Mouse (Mus musculus): ENCODE data around the gene Nkx1-1.

Gene Nkx1-1

DNA sequence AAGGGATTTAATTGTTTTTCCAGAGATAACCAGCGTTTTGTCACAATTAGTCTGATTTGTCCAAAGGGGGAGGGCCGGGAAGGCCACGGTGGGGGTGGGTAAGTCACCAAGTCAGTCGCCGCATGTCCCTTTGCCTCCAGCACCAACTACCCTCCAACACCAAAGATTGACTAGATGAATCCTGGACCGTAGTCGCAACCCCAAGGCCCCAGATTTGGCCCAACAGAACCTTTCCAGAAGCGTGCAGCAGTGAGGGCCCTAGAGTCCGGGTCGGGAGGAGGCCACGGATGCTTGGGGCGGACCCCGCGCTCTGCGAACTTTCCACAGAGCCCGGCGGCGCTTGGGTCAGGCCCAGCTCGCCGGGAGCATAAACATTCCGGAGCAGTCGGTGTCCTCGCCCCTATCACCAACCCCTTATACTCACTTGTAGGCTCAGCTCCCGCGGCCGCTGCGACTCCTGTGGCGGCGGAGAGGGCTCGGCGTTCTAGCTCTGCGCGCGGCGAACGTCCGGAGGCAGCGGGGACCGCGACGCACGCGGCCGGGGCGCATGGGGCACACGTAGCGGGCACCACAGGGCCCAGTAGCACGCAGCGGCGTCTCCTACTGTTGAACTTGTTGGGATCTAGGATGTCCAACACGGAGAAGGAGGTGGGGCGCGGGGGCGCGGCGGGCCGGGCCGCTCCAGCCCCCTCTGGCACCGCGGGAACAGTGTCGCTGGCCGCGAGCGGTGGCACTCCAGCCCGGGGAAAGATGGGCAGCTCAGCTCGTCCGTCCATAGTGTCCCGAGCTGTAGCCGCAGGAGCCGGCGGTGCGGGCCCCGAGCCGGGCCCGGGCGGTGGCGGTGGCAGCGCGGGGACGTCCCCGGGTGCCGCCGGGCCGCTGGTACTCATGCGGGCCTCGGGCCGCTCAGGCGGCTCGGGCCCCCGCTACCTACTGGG is at the start of gene Nkx1-1:
TSS of gene Nkx1-1 (minus strand) at position 776 of the 938 bp plus-strand sequence.
- peak; percentile 29 for DNase-seq

DNA sequence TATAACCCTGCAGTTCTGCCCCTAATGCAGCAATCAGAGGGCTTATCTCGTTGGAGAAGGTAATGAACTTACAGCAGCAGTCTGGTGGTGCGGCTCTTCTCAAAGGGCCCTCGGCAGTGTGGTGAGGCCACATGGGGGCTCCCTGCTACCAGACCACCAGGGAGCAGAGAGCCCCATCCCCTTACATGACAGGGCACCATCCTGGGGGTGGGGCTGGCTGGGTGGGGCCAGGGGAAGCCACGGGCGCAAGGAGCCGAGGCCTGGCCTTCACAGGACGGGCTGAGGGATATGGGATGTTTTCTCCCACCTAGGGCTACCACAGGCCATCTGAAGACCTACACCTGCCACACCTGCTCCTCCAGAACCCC is 47.5 kb upstream of the Nkx1-1 start:
- no peak for DNase-seq

DNA sequence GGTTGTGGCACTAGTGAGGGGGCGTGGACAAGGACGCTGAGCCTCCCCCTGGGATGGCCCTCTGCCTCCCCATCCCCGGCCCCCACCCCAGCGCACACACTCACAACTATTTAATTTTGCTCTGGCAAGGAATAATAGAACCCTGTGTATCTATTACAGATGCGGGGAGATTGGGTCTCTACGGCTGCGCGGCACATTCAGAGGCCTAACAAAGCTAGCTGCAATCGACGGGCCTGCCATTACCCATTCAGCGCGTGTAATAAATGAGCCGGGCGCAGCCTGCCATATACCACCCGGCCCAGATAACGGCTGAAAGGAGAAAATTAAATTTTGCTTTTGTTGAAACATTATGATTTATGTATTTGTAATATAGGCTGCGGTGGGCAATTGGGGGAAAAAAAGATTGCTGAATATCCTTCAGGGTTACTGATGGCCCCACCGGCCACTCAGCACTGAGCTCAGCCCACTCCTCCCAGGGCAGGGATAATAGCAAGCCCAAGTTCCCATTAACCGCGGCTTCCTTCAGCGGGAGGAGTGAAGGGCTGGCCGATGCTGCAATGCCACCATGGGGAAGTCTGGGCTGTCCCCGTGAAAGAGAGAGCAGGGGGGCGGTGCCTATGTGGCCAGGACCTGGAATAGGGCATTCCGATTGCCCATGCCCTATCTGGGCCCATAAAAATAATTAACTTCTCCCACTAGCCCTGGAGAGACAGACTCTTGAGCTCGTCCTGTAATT is 47.0 kb upstream of the Nkx1-1 start:
- DNase-seq = no peak

DNA sequence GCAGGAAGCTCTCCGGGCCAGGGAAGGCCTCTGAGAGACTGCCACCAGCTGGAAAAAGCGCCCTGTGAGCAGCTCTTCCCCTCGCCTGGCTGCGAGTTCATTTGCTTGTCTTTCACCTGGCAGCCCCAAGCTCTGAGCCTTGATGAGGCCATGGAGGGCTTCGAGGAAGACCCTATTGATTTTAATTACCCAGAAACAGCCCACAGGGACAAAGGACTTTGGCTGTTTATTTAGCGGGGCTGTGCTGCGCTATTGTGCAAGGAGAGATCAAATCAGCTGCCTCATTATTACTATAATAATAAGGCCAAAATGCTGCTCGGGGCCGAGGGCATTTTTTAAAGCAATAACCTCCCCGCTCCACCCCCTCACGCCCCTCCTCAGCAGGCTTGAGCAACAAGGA is 31.7 kb upstream of the Nkx1-1 start:
- no peak for DNase-seq

DNA sequence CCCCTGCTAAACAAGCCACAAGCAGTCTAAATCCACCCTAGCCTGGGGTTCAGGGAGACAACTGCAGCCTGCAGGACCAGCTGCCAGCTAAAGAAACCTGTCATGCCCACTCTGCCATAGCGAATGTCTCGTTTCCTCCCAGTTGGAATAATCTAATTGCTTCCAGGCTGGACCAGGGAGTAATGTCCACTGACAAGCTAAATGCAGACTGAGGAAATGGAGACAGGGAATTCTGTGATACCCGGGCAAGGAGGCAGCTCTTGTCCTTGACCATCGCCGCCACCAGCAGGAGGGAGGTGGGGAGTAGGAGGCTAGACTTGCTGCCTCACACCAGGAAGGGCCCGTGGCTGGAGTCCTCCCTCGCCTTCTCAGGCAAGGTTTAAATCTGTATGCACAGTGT is 30.6 kb upstream of the Nkx1-1 start:
- DNase-seq = no peak

DNA sequence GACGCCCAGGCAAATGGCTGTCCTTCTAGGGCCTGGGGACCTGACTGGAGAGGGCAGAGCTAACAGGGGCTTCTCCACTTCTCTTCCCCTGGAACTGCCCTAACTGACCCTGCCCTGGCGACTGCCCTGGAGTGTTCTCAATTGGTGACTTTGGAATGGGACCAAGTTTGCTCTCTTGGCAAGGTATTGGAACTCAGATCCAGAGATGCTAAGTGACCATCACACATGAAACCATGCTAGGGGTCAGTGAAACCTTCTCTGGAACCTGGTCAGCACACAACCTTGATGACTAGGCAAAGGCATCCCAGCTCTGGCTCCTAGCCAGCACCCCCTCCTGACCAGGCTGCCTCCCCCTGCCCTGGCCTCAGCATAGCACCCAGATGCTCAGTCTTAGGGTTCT is 25.3 kb upstream of the Nkx1-1 start:
- no peak for DNase-seq

DNA sequence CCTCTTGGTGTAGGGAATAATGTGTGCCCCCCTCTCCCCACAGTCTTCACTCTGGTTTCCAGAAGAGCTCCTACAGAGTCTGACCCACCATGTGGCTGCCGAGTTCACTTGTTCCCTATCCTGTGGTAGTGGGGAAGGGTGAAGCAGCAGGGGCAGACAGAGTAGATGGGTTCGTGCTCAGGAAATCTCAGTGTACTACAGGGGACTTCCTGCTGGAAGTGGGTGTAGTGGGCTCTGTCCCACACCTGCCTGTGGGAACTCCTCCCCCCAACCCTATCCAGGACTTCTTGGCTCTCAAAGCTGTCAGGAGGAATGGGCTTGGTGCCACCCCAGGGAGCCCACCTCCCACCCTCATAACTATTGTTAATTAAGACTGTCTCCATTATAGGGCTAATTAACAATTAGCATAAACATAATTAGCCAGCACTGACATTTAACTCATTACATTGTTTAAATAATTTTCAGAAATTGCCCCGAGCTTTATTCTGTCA is 24.4 kb upstream of the Nkx1-1 start:
- no peak for DNase-seq

DNA sequence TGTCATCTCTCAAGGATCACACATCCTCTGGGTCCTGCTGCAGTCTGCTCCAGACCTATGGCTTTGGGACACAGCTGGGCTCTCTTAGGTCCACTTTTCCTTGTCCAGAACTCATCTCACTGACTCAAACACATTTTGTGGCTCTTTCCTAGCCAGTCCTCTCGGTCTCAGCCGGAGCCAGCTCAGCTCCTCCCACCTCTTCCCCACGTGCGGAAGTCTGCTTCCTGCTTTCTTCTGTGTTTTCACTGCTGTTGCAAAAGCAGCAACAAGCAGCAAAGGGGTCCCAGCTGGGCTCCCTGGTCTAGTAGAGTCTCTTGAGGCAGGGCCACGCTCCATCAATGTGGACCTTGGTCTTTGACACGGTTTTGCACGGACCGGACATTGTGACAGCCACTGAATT is 22.0 kb upstream of the Nkx1-1 start:
- DNase-seq = peak; percentile 20

DNA sequence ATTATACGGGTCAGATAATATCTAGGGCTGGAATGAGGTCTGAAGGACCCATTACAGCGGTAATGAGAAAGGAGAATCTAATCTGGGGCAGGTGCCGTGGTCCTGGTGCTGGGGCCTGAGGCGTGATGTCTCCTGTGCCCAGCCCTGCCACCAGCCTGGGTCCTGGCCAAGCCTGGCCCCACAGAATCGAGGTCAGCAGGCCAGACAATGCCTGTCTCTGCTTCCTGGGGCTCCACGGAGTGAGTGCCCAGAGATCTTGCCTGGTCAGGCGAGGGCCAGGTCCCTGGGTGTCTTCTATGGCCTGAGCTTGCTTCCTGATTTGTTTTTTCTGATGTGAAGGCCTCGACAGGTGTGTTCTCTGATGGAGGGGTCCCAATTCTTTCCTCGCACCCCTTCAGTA is 10.0 kb upstream of the Nkx1-1 start:
- DNase-seq = no peak

DNA sequence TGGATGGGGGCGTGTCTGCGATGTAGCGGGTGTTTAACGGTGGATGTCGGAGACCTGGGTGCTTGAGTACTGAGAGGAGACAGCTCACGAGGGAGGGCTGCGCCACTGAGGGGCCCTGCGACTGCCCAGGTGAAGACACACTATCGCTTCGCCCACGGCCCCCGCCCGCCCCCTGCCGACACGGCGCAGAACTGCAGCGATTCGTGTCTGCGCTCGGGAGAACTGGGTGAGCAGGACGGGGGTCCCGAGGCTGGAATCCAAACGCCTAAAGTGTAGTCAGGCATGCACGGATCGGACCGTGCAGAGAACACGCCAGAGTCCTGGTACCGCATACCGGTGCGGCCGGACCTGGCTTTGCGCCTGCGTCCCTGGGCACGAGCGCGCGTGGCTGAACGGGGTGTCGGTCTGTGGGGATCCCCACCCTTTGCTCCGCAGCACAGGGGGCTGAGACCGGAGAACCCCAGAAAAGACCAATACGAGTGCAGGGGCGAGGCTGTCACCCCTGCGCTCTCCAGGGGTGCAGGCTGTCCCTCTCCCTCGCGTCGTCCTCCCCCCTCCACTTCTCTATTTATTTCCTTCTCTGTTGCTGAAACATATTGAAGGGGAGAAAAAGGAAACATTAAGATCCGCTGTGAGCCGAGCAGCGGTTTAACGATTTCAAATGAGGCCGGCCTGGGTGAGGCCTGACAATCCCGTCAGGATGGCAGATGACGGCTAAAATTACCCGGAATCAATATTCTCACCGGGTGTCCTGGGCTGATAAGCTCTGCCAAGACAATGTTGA is 9.3 kb upstream of the Nkx1-1 start:
- DNase-seq = peak; percentile 86

DNA sequence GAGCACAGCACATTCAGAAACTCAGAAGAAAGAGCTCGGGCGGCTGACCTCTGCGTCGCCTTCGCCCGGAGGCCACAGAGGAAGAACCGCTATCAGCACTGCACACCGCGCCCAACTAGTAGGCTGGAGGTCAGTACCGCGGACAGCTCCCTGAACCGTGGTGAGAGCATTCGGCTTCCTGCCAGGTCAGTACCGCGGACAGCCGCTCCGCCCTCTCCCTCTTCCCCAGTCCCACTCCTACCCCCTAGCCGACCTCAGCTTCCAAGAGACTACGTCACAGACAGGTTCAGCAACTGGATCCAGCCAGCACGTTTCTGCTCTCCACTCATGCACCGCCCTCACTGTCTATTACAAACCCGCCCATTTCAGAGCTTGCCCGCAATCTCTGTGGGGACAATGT is 4.4 kb upstream of the Nkx1-1 start:
- peak; percentile 95 for DNase-seq

DNA sequence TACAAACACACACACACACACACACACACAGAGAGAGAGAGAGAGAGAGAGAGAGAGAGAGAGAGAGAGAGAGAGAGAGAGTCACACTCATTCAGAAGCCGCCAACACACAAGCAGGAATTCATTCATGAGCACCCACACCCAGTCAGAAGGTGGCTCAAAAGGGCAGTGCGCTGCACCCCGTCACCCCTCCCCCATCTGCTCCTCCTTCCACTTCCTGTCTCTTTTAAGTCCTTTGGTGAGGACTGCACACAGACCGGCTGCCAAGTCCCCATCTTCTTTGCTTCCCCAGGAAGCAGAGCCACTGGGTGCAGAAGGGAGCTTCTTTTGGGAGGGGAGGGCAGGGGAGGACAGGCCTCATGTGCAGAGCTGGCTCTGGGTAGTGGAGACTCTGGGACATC is 2.2 kb upstream of the Nkx1-1 start:
- peak; percentile 52 for DNase-seq

DNA sequence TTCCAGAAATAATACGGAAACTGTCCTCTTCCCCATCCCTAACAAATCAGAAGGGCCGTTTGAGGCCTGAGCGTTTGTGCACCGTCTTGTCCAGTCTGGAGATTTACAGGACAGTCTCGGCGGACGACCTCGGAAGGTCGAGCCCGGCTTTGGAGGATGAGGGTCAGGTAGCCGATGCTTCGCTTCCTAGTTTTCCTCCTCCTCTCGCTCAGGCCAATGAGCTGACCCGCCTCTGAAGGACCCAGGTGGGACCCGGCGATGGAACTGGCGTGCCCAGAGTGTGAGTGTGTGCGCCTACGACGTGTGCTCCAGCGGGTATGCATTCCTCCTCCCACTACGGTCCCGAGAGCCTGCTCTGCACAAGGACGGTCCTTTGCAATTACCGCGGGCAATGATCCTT is 1.4 kb upstream of the Nkx1-1 start:
- no peak for DNase-seq

DNA sequence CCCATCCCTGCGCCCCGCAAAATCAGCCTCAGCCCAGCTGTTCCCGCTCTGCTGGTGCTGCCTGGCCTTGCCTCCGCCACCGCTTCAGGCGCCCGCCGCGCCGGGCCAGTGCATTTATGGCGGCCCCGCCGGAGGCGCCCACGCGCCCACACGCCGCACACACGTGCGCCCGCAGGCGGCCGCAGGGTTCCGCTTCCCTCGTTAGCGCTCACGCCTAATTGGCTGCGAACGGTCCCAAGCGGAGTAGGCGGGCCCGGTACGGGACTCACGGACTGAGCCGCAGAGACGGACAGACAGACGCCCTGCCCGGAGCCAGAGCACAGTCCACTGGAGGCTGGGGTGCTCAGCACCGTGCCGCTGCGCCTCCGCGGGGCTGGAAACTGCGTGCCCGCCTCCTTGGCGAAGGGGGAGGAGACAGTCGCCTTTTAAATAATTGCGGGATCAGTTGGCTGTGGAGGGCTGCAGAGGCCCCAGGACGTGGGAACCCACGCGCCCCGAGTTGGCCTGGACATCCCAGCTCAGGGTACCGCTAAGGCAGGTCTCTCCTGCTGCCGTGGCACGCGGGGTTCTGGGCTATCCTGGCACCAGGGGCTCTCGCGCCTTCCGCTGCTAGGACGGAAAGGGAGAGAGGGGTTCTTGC is 485 bp upstream of the Nkx1-1 start:
- DNase-seq = peak; percentile 22

DNA sequence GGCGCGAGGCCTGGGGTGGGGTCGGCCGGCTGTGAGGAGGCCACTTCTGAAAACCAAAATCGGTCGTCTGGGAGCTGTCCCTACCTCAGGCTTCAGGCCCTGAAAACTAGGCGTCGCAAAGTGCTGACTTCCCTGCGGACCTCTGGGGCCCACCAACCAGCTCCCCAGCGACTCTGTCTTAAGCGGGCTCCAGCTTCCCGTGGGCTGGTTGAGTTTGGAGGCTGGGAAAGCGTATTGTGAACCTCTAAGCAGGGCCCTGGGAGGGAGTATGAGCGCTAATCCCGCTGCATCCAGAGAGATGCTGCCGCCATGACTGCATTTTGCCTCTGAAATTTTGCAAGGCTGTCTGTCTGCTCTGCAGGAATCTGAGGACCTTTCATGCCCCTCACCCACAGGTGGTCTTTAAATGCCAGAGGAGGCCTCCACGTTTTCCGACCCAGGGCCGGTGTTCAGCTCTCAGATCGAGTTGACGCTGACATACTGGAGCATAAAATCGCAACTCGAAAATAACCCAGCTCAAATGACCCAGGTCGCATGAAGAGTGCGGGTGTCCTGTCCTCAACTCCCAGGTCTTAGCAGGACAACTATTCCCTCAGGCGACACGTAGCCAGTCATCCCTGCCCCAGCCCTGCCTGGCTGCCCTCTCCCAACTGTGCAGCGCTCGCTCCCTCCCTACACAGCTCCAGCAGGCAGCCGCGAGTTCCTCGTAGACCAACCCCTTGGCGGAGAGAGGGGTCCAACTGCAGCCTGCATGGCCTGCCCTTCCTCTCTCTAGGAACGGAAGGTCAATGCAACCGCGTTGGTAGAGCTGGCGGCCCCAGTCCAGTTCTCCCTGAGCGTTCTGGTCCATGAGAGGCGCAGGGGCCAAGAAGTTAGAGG is 1.5 kb downstream of the Nkx1-1 start:
- DNase-seq = no peak

DNA sequence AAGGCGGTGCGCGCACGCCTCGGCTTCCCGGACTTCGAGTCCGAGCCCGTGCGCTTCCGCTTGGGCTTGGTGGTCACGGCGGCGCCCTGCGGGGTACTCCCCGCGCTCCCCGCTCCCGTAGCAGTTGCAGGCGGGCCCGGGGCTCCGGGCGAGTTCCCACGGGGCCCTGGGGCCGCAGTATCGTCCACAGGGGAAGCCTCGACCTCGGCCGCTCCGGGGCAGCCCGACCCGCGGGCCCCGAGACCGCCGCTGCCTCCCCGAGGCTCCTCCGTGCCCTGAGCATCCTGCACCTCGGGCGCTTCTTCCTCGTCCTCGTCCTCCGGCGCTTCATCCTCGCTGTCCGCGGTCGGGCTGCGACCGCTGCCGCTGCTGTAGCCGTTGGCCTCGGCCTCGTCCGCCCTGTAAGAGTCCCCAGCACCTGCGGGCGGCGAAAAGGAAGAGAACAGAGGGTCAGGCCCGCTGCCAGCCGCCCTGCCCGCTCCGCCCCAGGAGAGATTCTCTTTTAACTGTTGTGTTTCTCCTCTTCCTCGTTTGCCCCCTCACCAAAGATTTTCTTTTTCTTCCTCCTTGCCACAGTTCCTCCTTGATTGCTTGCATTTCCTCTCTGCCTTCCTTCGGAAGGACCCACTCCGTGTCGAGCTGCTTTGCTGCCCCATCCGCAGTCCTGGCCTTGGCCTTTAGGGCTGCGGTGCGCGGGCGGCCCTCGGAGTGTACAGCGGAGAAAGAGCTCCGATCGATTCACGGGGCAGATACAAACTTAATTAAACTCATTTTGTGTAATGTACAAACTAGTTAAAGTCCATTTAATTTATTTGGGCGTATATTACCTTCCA is 2.4 kb downstream of the Nkx1-1 start:
- no peak for DNase-seq

DNA sequence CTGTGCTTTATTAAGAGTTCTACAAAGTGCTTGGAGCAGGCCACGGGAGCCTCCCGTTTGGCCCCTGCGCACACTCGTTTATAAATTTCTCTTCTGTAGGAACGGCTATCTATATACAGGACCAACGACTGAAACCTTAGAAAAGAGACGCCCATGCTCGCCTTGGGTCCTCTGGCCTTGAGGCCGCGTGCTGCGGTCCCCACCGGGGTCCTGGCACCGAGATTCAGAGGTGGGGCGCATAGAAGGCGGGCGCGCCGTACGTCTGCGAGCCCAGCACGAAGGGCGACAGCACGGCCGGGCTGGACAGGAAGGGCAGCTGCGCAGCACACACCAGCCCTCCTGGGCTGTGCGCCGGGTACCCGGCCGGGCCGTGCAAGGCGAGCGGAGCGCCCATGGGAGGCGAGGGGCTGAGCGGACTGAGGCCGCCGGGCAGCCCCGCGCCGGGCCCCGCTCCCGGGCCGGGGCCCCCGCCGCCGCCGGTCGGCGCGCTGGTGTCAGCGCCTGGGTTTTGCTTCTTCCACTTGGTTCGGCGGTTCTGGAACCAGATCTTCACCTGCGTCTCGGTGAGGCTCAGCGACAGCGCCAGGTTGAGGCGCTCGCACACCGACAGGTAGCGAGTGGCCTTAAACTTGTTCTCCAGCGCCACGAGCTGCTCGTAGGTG is 3.1 kb downstream of the Nkx1-1 start:
- DNase-seq = no peak

DNA sequence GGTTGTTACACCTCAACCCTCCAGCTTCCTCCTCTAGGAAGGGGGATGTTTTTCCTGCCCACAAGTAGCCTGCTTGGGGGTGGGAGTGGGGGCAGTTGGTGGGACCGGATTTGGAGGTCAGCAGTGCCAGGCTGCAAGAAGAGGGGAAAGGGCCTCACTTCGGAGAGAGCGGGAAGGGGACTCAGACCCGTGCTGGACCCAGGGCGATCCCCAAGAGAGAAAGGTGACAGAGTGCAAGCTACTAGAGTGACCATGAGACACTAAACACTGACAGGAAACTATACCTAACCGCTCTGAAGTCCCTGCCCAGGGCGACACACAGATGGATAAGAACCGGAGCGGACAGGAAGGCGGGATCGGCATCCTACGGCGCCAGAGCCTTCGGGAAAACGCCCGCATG is 3.7 kb downstream of the Nkx1-1 start:
- no peak for DNase-seq

DNA sequence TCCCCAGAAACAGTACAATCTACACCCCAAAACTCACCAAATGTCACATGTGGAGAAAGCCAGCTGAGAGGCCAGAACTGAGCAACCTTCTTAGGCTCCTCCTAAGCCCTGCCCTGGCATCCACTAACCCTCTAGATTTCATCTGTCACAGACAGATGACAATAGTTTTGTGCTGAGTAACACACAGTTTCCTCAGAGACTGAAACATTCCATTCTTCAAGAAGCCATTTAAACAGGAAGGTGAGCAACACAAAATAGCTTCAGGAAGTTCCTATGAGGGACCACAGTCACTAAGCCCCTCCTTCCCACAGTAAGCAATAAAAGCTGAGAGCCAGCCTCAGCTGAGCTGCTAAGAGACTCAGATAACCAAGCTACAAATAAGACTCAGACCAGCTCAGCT is 6.3 kb downstream of the Nkx1-1 start:
- no peak for DNase-seq

DNA sequence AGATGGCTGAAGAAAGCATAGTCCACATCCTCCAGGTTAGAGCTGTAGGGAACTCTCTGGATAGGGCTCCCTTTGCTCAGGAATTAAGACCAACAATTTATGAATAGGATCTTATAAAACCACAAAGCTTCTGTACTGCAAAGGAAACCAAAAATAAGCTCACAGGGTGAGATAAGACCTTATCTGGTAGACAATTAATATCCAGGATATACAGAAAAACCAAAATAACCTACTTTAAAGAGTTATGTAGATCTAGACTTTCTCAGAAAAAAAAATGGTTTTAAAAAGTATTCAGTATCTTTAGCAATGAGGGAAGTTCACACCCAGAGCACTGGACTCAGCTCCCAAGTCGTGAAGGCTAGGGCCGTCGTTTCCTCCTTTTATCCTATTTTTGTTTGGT is 13.5 kb downstream of the Nkx1-1 start:
- DNase-seq = no peak
